Mouse (Mus musculus) intestine, embryonic 16.5 days (tissue): ENCODE data around the gene Haao. TPM values are rescaled to one million over a fixed set of nuclear protein-coding genes. Genes with fewer than 3 reads are reported as not detected.

Source experiments
- ATAC-seq: fragments of 200-750 bp; cut with Nextera tagmentation; 2 replicates; pipeline ENCODE4 v1.8.0; 2017; ENCODE audit warnings: moderate TSS enrichment, moderate library complexity
- H3K27ac ChIP-seq: fragments of 300-500 bp; sonication (generic); 2 replicates; pipeline ENCODE4 v1.5.1; 2014; ENCODE audit warnings: mild to moderate bottlenecking, low read length
- H3K27me3 ChIP-seq: fragments of 300-500 bp; sonication (generic); replicated peaks from 2 replicates; pipeline ENCODE4 v1.6.1; 2014; ENCODE audit warnings: low read length, control low read depth, mixed read lengths; ENCODE audit not compliant: control insufficient read depth, insufficient read depth
- H3K36me3 ChIP-seq: fragments of 300-500 bp; sonication (generic); 2 replicates; pipeline ENCODE4 v1.6.1; 2014; ENCODE audit warnings: low read length, control low read depth; ENCODE audit not compliant: control insufficient read depth, insufficient read depth
- H3K4me1 ChIP-seq: fragments of 300-500 bp; sonication (generic); 2 replicates; pipeline ENCODE4 v1.6.1; 2014; ENCODE audit warnings: low read length, control low read depth, mixed read lengths; ENCODE audit not compliant: control insufficient read depth, insufficient read depth
- H3K4me2 ChIP-seq: fragments of 300-500 bp; sonication (generic); 2 replicates; pipeline ENCODE4 v1.6.1; 2014; ENCODE audit warnings: low read depth, low read length, control low read depth
- H3K4me3 ChIP-seq: fragments of 300-500 bp; sonication (generic); 2 replicates; pipeline ENCODE4 v1.5.1; 2014; ENCODE audit warnings: mild to moderate bottlenecking, low read length
- H3K9ac ChIP-seq: fragments of 300-500 bp; sonication (generic); 2 replicates; pipeline ENCODE4 v1.6.1; 2014; ENCODE audit warnings: low read depth, low read length
- H3K9me3 ChIP-seq: fragments of 300-500 bp; sonication (generic); 2 replicates; pipeline ENCODE4 v1.6.1; 2016; ENCODE audit warnings: low read length, control low read depth; ENCODE audit not compliant: control insufficient read depth
- WGBS: fragments of 180-500 bp; shearing (Covaris S2); extraction: QIAGEN DNeasy Blood & Tissue Kit; methylation state at CpG from one replicate; pipeline ENCODE4 v1.1.7; 2014; 5-methylcytosine and 5-hydroxymethylcytosine counted together
- polyA plus RNA-seq: library from polyadenylated mRNA; unstranded; fragments of >200 nt; fragmentation: Nextera tagmentation; extraction: Ambion mirVana; gene quantifications from 2 replicates; pipeline ENCODE4 v1.2.1, GENCODE M21; 2015

The Haao gene
- polyA plus RNA-seq, 1 experiment from 2014 or later, result 2.3 TPM

DNA sequence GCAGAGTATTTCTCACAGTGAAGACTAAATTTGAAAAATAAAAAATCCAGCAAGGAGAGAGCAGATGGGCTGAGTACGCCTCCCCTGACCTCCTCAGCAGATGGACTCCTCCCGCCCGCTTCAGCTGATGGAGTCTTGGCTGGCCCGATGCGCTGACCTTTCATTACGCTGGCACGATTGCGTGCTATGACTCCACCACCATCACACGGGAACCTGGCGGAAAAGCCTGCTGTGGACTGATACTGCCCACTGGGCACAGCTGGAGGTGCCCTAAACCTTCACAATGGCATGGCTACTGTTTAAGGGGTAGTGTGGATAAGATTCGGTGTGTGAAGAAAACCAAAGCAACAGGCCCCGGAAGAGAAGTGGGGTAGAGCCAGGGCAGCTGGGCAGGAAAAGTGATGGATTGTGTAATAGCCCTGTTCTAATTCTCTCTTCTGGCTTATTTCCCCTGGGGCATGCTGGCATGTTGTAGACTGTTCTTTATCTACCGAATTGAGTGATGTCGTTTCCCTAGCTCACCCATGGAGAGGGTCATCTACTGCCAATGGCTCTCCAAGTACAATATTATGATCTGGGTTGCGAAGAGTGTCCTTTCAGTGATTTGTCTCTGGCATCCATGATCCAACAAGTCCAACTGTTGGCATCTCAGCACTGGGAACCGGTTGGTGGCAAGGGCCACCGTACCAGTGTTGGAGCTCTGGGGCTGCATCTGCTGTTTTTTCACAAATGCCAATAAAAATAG lies 35.4 kb downstream of the Haao start:
- H3K27ac ChIP-seq, result no peak overlapping the region
- ATAC-seq, result no peak
- no peaks in the 10 kb centered on the region for H3K27me3 ChIP-seq
- WGBS, result 94% methylated on average over 17 of the region's 17 CpGs
- no peak overlapping the region for H3K4me2 ChIP-seq
- no peaks in the 10 kb centered on the region for H3K4me1 ChIP-seq
- no peaks in the 10 kb centered on the region for H3K36me3 ChIP-seq
- H3K9ac ChIP-seq, result no peak overlapping the region
- H3K4me3 ChIP-seq, result no peak overlapping the region
- no peaks in the 10 kb centered on the region for H3K9me3 ChIP-seq

DNA sequence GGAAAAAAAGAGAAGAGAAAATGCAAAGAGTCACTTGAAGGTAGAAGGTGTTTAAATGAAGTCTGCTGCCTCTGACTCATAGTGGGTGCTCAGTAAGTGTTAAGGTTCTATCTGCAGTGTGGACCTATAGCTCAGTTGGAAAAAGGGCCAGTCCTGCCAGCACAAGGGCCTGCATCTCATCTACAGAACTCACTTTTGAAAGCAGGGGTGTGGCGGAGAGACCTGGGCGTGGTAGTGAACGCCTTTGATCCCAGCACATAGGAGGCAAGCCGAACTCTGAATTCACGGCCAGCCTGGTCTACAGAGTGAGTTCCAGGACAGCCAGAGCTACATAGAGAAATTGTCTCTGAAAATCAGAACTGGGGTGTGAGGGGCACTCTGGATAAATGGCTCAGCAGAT lies 37.5 kb downstream of the Haao start:
- Histone ChIP-seq H3K27me3 (no peaks in the 10 kb centered on the region), H3K4me1 (no peaks in the 10 kb centered on the region), H3K9ac (no peak overlapping the region), H3K27ac (no peak overlapping the region), H3K9me3 (no peaks in the 10 kb centered on the region), H3K36me3 (peaks cover 10% of the 10 kb centered on the region), H3K4me3 (no peak overlapping the region), H3K4me2 (no peak overlapping the region)
- WGBS, result 84% methylated on average over 5 of the region's 5 CpGs
- no peak for ATAC-seq

DNA sequence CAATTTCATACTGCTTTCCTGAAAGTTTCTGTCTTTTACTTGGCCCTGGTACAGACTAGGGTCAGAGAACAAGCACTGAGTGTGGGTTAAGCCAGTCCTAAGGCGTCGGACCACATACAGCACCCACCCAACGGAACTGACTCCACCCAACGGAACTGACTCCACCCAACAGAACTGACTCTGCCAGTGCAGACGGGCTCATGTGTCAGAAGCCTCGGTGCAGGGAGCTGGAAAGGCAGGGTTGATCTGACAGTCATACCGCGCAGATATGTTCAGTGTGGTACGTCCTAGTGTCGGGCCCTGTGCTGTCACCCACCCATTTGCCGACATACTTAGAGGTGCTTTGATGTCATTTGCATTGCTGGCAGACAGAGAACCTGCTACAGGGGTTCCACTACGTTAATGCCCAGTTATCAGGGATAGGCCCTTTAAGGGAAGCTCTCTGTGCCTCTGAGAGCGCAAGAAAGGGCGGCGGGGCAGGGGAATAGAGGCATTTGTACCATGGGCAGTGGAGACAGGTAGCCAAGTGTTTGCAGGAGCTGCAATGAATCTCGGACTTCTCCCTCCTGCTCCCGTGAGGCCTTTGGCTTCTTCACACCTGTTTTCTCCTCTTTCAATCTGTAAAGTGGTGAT lies 38.5 kb downstream of the Haao start:
- no peaks in the 10 kb centered on the region for H3K27me3 ChIP-seq
- no peak overlapping the region for H3K27ac ChIP-seq
- H3K4me3 ChIP-seq, result no peak overlapping the region
- peak; percentile 63; the same call in 1 of the 2 replicates for ATAC-seq
- 90% methylated on average over 17 of the region's 17 CpGs for WGBS
- H3K4me1 ChIP-seq, result no peaks in the 10 kb centered on the region
- no peaks in the 10 kb centered on the region for H3K9me3 ChIP-seq
- H3K9ac ChIP-seq, result no peak overlapping the region
- H3K4me2 ChIP-seq, result no peak overlapping the region
- H3K36me3 ChIP-seq, result peaks cover 10% of the 10 kb centered on the region

DNA sequence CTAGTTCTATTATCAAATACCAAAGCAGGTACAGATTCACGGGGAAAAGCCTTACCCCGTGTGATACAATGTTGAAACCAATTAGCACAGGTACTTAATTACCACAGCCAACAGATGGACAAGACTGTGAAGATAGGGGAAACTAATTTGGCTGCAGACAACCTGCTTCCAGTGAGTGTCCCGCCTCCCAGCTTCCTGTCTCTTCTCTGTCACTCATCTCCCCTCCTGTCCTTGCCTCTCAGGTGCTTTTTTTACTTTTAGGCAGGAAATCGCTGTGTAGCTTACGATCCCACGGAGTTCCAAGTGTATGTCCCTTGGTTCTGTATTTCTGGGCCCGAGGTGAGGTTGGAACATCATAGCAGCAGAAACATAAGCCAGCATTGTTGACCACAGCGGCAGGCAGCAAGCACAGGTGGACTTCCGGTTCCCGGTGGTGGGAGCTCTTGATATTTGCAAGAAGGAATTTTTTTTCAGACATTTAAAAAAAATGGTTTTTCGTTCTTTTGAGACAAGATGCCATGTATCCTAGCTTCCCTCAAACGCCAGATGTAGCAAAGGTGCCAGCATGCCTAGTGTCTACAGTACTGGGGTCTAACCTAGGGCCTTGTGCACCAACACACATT lies 39.2 kb downstream of the Haao start:
- no peak overlapping the region for H3K27ac ChIP-seq
- H3K4me1 ChIP-seq, result no peaks in the 10 kb centered on the region
- peaks cover 10% of the 10 kb centered on the region for H3K36me3 ChIP-seq
- H3K4me2 ChIP-seq, result no peak overlapping the region
- no peak for ATAC-seq
- WGBS, result 91% methylated on average over 12 of the region's 12 CpGs
- H3K27me3 ChIP-seq, result no peaks in the 10 kb centered on the region
- H3K9me3 ChIP-seq, result no peaks in the 10 kb centered on the region
- no peak overlapping the region for H3K9ac ChIP-seq
- H3K4me3 ChIP-seq, result no peak overlapping the region

DNA sequence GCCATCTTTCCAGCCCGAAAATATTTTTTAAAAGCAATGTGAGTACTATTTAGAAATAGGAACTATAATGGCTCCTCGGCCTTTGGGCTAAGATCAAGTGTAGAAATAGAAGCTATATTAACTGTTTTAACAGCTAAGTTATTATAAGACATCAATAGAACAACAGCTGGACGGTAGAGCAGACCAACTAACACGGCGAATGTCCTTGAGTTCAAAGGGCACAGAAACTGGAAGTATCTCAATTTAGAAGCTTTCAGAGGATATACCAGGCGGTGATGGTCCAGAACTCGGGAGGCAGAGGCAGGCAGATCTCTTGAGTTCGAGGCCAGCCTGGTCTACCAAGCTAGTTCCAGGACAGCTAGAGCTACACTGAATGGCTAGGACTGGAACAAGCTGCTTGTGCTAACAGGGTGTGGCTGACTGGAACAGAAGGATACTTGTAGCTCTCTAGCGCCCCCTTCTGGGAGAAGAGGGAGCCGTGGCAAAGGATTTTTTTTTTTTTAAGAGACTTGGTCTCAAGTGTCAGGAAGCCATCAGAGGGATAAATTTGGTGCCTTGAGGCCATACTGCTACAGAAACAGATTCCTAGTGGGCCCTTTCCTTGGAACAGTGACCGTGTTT lies 39.9 kb downstream of the Haao start:
- 0 out of 2 replicates have a peak, but pooled peaks have one; percentile 46 for ATAC-seq
- H3K27ac ChIP-seq, result no peak overlapping the region
- no peak overlapping the region for H3K4me2 ChIP-seq
- H3K36me3 ChIP-seq, result peaks cover 10% of the 10 kb centered on the region
- no peak overlapping the region for H3K9ac ChIP-seq
- H3K4me3 ChIP-seq, result no peak overlapping the region
- WGBS, result 77% methylated on average over 11 of the region's 11 CpGs
- no peaks in the 10 kb centered on the region for H3K27me3 ChIP-seq
- H3K4me1 ChIP-seq, result no peaks in the 10 kb centered on the region
- H3K9me3 ChIP-seq, result no peaks in the 10 kb centered on the region

DNA sequence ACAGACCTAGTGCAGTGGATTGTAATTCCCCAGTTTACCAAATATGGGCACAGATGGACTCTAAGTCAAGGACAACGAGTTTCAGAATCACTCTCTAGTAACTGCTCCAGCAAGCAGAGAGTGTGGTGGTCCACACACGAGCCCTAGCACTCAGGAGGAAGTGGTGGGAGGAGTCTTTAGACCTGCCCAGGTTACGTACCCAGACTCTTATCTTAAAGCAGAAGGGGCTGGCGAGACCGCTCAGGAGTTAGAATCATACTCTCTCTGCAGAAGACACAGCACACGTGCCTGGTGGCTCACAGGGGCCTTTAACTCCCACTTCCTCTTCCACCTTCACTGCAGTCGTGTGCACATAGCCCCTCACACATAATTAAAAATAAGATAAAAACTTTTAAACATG lies 40.4 kb downstream of the Haao start:
- Histone ChIP-seq H3K27ac (no peak overlapping the region), H3K4me1 (no peaks in the 10 kb centered on the region), H3K9me3 (no peaks in the 10 kb centered on the region), H3K9ac (no peak overlapping the region), H3K4me2 (no peak overlapping the region), H3K27me3 (no peaks in the 10 kb centered on the region), H3K4me3 (no peak overlapping the region), H3K36me3 (peaks cover 10% of the 10 kb centered on the region)
- WGBS, result 62% methylated on average over 7 of the region's 7 CpGs
- ATAC-seq, result no peak

DNA sequence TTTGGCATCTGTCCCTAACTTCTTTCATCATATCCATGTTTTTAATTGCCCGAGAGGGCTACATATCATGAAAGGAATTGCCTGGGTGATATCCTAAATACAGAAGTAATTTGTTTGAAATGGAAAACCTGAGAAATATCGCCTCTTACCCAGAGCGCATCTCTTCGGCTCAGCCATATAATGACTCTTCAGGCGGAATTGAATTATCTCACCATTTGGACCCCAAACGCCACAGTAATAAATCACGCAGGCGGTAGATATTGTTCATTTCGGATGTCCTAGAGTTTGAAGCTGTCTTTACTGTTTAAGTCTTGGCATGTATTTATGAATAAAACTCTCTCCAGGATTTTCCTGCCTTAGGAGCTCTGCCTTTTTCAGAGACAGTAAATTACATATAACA lies 42.7 kb downstream of the Haao start:
- no peaks in the 10 kb centered on the region for H3K9me3 ChIP-seq
- no peaks in the 10 kb centered on the region for H3K4me1 ChIP-seq
- ATAC-seq, result no peak
- peaks cover 10% of the 10 kb centered on the region for H3K36me3 ChIP-seq
- H3K9ac ChIP-seq, result no peak overlapping the region
- no peaks in the 10 kb centered on the region for H3K27me3 ChIP-seq
- WGBS, result 89% methylated on average over 9 of the region's 9 CpGs
- H3K27ac ChIP-seq, result no peak overlapping the region
- H3K4me2 ChIP-seq, result no peak overlapping the region
- H3K4me3 ChIP-seq, result no peak overlapping the region

DNA sequence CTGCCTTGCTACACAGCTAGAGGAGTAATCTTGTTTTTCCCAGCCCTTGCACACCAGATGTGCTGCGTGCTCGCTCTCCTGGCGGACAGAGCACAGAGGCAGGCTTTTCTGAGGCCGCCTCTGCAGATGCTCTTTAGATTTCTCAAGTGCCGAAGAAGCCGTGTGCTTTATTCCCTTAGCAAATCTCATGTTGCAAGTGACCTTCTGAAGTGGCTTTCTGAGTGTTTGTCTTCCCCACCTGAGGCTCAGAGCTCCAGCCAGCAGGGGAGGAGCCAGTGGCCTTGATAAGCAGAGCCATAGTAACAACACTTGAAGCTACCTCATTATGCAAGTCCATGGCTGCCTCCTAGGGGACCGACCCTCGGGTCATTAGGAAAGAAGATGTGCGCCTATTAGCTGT lies 43.8 kb downstream of the Haao start:
- Histone ChIP-seq H3K4me2 (no peak overlapping the region), H3K4me1 (no peaks in the 10 kb centered on the region), H3K9me3 (no peaks in the 10 kb centered on the region), H3K27ac (no peak overlapping the region), H3K9ac (no peak overlapping the region), H3K36me3 (peaks cover 10% of the 10 kb centered on the region), H3K4me3 (no peak overlapping the region), H3K27me3 (no peaks in the 10 kb centered on the region)
- no peak for ATAC-seq
- WGBS, result 60% methylated on average over 9 of the region's 9 CpGs

DNA sequence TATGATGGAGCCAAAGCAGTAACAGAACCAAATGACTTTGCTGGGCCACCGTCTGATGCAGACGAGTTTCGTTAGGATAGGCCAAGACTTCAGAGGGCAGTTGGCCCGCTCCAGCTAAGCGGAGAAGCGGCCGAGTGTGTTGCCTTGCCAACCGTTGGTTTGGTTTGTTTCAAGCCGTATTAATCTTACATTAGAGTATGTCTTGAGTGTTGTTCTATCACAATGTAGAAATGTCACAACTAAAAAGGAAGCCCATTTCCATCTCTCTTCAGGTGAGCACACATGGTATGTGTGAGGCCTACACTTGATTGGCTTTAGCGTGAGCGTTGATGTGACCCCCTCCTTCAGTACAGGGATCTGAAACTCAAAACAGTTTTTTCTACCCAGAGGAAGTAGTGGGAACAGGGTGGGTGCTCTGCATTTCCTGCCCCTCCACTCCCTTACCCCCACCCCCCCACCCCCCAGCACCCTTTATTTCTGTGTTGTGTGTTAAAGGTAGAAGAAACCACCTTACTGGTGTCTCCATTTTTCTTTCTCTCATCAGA lies 48.2 kb downstream of the Haao start:
- no peaks in the 10 kb centered on the region for H3K9me3 ChIP-seq
- no peaks in the 10 kb centered on the region for H3K36me3 ChIP-seq
- H3K27ac ChIP-seq, result no peak overlapping the region
- H3K9ac ChIP-seq, result no peak overlapping the region
- no peak overlapping the region for H3K4me2 ChIP-seq
- ATAC-seq, result no peak
- 90% methylated on average over 11 of the region's 11 CpGs for WGBS
- no peaks in the 10 kb centered on the region for H3K27me3 ChIP-seq
- no peaks in the 10 kb centered on the region for H3K4me1 ChIP-seq
- H3K4me3 ChIP-seq, result no peak overlapping the region
